Mouse (Mus musculus) heart, postnatal 36 days (tissue): ENCODE results near the gene Tm6sf1. TPM values are rescaled to one million over a fixed set of nuclear protein-coding genes. Genes with fewer than 3 reads are reported as not detected.

ENCODE experiments used
- DNase-seq, 2 experiments: peaks; one replicate each; pipeline ENCODE4 v3.0.0; 2021 to 2022
- intact Hi-C: fragments of 180-260 bp; cut with DNase I; formaldehyde crosslinking; loops from one replicate; pipeline ENCODE4 v1.15.1; 2025
- total RNA-seq, 2 experiments: library from RNA; stranded (reverse); gene quantifications; 2 replicates each; pipeline ENCODE4 v1.2.3; 2021

The Tm6sf1 gene
- total RNA-seq, 2 experiments from 2014 or later = 9.1 to 14.4 TPM

DNA sequence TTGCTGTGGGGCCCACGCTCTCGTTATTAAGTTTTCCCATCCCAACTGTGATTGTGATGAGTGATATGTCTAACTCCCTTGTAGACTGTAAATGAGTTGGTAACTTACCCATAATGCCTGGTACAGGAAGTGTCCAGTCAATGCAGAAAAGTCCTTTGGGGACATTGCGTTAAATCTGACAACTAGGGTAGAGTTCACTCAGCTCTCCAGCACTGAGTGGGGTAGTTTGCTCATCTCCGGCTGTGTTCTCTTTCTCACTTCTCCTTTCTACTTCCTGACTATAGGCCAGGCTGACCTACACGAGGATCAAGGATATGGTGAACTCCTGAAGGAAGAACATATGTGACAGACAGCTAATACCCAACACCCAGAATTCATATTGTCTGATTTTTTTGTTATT is 9.6 kb upstream of the Tm6sf1 start:
- intact Hi-C loops = no loop called here
- no peak for DNase-seq

DNA sequence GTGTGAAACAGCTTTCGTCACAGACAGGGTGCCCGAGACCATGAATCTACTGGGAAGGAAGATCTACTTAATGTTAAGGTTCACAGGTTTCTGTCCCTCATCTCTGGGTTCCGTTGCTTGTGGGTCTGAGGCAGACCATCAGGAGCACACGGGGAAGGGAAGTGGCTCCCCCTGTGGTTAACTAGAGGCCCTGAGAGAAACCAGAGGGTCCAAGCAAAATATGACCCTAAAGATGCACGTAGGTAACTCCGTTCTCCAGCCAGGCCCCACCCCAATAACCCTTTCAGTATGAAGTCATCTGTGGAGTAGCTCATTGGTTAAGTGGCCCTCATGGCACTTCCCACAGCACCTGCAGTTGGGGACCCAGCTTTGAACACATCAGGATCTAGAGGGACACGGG is 9.2 kb upstream of the Tm6sf1 start:
- intact Hi-C loops = no loop called here
- DNase-seq = no peak

DNA sequence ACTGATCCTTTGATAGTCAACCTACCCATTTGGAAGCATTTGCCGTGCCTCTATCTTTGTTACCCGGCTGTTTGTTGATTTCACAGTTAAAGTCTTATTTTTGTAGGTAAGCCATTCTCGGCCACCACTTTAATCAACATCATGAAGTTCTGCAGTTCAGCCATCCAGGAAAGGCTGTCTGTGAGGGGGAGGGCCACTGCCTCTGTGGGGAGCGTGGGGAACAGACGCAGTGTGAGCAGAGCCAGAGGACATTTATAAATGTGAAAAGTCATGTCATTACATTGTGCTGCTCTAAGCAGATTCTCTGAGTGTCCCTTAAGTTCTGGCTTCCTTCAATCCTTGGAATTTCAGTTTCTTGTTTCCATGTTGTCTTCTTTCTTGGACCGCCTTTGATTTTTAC is 8.6 kb upstream of the Tm6sf1 start:
- intact Hi-C loops = no loop called here

DNA sequence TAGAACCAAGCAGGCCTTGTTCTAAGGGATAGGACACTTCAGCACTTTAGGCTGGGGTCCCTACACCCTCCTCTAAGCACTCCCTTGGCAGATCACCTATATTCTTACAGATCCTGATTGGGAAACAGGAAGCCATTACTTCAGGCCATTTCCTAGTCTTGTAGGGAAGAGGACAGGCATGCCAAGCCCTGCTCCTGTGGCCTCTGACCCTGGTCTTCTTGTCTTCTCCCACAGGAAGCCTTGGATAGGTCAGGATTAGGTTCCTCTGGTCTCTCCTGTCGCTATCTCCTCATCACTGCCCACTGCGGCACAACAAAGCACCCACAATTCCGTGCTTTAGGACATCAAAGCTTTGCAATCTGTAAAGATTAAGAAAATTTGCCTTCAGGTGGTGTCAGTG is 7.1 kb upstream of the Tm6sf1 start:
- intact Hi-C loops = no loop called here
- DNase-seq = no peak

More for the DNA sequence above, 8.6 kb upstream of the Tm6sf1 start:
- DNase-seq = no peak

DNA sequence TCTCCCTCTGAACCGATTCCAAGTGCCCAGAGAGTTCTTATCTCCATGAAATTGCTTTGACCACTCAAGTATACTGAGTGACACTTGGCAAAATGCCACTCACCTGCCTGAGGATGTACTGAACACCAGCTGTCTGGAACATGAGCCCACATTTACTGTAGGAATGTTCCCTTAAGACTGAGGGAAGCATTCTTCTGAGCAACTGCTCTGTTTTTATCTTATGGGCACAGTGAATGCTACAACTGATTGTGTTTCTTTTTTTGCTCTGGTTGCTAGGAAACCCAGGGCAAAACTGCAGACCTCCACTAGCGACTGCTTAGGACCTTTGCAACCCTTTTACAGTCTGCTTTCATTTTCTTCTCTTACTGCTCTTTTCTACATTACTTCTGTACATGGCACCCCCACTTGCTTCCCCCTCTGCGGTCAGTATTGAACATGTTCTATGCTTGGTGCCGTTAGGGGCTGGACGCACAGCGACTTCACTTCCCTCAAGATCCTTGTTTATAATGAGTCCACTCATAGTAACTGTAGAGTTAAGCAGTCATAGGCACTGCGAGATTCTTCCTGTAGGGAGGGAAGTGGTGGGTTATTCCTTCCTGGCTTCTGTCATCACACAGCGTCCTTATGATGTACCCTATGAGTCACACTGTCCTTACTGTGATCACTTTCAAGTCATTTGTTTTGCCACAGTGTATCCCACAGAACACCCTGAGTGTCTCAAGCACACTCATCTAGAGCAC is 4.1 kb upstream of the Tm6sf1 start:
- no peak for DNase-seq
- intact Hi-C loops = no loop called here

DNA sequence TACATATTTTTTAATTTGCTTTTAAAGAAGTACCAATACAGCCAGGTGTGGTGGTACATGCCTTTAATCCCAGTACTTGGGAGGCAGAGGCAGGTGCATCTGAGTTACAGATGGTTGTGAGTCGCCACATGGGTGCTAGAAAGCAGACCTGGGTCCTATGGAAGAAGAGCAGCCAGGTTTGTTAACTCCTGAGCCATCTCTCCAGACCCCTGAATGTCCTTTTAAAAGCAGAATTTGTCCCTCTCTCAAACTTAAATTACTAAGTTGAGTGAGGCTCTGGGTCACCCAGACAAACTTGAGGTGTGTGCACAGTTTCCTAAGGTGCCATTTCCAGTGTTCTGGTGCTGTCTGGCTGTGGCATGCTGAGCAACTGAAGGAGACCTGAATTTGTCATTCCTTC is 3.1 kb upstream of the Tm6sf1 start, which contains the start of gene Gm10160:
Gene Gm10160, minus strand, starts transcription at position 101 of the 400 bp plus-strand sequence.
- intact Hi-C loops = no loop called here
- DNase-seq = no peak

DNA sequence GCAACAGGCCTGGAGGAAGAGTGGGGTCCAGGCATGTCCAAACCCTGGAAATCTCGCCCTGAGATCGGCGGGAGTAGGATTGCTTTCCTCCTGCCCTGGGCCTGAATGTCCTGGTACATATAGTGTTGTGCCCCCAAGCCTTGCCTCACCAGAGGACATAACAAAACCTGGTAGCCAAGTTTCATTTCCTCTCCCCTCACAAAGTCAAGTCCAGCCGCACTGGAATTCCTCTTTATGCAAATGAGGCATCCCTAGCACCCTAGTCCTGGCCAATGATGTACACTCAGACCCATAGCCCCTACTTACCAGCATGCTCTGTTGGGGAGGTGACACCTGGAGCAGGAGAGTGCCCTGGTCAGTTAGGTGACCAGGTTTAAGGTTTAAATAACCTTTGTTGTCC is 2.6 kb upstream of the Tm6sf1 start:
- intact Hi-C loops = no loop called here
- DNase-seq = no peak

DNA sequence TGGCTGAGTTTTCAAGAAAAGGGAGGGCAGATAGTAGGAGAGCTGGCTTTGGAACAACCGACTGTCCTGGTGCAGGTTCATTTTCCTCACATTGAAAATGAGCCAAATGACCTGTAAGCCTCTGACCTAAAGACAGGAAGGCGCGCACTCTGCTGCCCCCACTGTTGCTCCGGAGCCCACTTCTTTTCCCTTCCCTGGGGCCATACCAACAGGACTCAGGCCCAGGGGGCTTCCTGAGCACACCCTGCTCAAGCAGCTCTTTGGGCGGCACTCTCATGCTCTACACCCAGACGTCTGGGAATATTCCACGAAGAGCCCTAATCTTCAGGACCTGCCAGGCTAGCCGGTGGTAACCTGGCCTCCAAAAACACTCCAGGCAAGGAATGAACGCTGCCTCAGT is 565 bp upstream of the Tm6sf1 start:
- no peak for DNase-seq
- intact Hi-C loops = no loop called here

DNA sequence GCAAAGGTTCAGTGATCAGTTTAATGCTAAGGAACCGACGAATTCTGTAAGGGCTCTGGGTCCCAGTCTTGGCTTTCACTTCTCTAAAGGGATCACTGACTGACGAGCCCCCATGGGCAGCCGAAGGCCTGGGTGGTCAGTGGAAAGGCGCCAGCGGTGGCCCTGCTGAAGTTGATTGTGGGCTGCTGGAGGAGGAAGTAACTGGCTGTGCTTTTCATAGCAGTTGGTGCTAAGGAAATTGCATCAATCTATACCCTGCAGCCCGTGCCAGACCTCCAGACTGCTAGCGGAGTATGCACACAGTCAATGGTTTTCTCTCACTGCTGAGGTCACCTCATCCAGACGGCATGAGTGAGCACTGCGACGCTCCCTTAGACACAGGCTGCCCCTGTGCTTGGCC is 1.3 kb downstream of the Tm6sf1 start:
- DNase-seq = peak in 1 of 2 experiments; percentile 54
- intact Hi-C loops = loop anchor here (2.0 to 5.0 kb wide), 2 partner anchors 31 to 73 kb away; partner anchors contain the start of genes 3110040N11Rik and Btbd1

DNA sequence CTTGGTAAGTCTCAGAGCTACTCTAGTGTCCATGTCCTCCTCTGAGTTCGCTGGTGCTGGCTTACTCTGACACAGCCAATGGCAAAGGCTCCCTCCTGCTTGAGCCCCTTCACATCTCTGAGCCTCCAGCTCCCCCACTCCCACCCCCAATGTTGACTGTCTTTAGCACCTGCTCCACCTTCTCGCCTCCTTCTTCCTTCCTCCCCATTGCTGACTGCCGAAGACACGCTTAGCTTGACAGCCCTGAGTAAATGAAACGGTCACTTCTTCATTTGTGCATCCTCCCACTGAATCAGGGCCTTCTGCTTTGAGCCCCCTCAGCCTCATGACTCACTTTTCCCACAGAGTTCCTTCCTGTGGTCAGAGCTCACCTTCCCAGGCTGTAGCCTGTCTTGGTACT is 2.2 kb downstream of the Tm6sf1 start:
- DNase-seq = no peak
- intact Hi-C loops = loop anchor here (2.0 to 5.0 kb wide), 2 partner anchors 32 to 74 kb away; partner anchors contain the start of genes 3110040N11Rik and Btbd1

DNA sequence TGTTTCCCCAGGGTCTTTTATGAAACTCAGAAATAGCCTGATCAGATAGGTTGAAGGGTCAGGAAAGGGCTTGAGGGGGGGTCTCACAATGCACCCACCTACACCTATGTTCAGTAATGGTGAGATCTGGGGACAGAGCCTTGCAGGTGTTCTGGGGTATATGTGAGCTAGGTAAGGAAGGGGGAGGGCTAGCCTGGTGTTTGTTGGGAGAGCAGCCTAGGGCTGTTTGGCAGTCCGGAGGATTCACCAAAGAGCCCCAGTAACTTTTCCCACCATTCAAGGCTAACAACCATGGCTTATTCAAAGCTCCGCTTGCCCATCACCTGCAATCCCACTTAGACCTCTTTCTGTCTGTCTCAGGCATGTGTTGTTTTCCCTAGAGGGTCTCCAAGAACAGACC is 2.7 kb downstream of the Tm6sf1 start:
- intact Hi-C loops = loop anchor here (2.0 to 5.0 kb wide), 2 partner anchors 33 to 74 kb away; partner anchors contain the start of genes 3110040N11Rik and Btbd1
- DNase-seq = no peak

DNA sequence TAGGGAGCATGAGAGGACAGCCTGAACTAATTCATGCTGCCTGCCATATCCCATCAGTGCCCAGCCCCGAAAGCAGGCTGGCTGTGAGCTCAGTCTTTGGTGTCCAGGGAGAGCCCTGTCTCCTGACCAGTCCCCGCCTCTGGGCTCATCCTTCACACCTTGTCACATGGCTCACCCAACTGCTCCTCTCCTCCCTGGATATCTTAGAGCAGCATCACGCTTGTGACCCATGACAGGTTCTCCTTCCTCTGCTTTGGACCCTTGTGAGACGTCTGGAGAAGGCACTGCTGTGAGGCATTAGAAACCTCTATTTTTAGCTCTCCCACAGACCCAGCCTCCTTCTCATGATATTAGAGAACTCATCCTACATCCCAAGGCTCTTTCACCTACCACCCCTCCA is 3.1 kb downstream of the Tm6sf1 start:
- DNase-seq = no peak
- intact Hi-C loops = loop anchor here (2.0 to 5.0 kb wide), 2 partner anchors 33 to 75 kb away; partner anchors contain the start of genes 3110040N11Rik and Btbd1

DNA sequence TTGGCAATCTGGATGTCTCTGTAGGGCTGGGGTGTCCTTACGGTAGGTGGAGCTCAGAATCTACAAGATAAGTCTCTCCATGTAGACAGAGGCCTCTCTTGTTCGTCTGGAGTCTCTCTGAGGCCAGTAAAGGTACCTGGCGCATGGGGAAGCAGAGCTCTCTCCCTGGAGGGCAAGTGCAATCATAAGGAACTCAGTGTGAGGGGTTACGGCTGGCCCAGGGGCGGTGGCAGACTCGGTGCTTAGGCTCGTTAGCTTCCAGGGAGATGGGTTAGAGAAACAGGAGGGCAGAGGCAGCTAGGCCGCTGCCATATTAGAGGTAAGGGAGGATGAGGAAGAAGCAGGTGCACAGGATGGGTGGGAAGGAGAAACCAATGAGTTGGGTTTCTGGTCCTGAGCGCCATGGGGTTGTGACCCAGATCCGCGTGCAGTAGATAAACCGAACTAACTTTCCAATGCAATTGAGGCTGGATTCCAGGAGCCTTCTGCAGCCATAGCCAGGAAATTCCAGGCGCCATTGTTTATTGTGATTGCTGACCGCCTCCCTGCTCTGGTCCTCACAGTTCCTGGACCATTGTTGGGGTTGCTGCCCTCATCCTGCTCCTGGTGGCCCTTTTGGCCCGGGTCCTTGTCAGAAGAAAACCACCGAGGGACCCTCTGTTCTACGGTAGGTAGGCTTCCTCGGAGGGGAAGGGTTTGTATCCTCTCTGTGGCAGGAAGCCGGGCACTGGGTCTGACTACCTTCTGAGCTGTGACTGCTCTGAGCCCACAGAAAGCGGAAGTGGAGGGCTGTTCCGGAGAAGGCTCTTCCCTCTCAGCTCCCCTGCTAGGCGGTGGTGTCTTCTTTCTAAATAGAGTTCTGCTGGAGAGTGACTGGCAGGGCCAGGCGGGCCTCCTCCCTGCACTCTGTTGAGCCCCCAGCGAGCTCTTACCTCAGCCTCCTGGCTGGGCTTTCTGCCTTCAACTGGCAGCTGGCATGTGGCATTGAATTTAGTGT is 4.1 kb downstream of the Tm6sf1 start:
- DNase-seq = peak; percentile 53 to 57

DNA sequence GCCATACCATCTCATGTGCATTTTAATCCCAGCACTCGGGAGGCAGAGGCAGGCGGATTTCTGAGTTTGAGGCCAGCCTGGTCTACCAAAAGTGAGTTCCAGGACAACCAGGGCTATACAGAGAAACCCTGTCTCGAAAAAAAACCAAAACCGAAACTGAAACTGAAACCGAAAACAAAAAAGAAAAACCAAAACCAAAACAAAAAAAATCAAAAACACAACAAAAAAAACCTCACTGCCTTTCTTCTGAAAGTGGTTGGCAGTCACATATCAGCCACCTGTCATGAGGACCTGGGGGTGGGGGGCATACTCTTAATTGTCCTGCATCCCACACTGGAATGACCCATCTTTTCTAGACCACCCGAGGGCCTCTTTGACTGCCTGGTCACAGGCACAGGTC is 5.8 kb downstream of the Tm6sf1 start:
- intact Hi-C loops = loop anchor here (5.0 kb wide), 1 partner anchor 77 kb away; the partner anchor contains the start of gene 3110040N11Rik
- no peak for DNase-seq

More for the DNA sequence above, 4.1 kb downstream of the Tm6sf1 start:
- intact Hi-C loops = loop anchor here (5.0 kb wide), 1 partner anchor 76 kb away; the partner anchor contains the start of gene 3110040N11Rik

DNA sequence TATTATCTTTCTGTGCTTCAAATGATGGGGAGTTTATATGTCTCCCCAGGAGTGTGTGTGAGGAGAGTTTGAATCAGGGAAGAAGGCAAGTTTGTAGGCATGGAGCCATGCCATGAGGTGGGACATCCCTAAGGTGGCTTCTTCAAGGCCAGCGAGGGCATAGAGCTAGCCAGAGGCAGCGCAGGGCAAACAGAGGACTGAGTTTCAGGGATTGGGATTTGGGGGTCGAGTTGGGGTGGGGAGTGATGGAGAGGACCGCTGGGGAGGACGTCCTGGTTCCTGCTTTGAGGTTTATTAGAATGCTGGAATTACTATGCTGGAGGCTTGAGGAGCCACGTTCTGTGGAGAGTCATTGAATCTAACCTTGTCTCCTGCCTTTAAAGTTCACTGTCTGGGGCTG is 7.1 kb downstream of the Tm6sf1 start:
- intact Hi-C loops = loop anchor here (5.0 kb wide), 2 partner anchors 66 to 86 kb away; partner anchors contain the start of gene Hdgfl3
- no peak for DNase-seq

DNA sequence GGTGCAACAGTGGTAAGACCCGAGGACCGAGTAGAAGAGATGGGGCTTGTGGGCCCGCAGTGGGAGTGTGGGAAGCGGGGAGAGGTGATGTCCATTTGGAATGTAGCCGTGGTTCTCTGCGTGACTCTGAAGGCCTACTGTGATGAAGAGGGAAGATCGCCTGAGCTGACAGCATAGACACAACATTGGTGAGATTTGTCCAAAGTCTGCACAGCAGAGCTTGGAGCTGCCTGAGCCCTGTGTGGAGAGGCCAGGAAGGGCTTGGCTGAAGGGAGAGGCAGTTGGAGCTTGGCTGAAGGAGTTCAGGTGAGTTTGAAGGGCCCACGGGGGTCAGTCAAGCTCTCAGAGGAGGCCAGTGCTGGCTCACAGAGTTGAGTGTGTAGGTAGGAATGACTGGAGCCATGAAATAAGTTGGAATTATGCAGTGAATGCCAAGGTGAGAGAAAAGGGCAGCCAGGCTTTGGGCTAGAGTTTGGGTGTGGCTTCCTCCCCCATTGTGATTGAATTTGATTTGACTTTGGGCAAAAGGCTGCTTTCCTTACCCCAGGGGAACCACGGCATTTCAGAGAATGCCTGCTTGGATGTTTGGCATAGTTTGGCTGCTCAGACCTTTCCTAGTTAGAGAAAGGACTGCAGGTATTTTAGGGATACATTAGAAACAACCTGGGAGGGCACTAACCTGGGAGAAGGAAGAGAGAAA is 8.6 kb downstream of the Tm6sf1 start:
- intact Hi-C loops = loop anchor here (5.0 kb wide), 2 partner anchors 65 to 85 kb away; partner anchors contain the start of gene Hdgfl3

DNA sequence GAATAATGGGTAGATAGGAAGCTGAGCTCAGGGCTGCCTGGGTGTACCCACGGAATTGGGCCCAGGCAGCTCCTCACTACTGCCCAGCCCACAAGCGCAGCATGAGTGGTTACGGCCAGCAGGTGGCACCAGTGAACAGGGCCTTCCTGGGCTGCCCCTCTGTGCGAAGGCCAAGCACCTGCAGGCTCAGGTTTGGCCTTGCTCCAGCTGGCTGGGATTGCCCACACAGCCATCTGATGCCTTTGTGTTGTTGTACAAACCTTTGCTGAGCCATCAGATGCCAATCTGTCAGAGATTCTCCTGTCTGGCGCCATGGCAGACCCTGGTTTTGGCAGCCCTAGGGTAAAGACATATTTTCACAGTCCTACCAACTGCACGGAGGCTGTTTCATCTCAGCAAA is 9.4 kb downstream of the Tm6sf1 start:
- DNase-seq = peak; percentile 61 to 79
- intact Hi-C loops = loop anchor here (5.0 kb wide), 2 partner anchors 64 to 84 kb away; partner anchors contain the start of gene Hdgfl3

More for the DNA sequence above, 8.6 kb downstream of the Tm6sf1 start:
- DNase-seq = no peak

DNA sequence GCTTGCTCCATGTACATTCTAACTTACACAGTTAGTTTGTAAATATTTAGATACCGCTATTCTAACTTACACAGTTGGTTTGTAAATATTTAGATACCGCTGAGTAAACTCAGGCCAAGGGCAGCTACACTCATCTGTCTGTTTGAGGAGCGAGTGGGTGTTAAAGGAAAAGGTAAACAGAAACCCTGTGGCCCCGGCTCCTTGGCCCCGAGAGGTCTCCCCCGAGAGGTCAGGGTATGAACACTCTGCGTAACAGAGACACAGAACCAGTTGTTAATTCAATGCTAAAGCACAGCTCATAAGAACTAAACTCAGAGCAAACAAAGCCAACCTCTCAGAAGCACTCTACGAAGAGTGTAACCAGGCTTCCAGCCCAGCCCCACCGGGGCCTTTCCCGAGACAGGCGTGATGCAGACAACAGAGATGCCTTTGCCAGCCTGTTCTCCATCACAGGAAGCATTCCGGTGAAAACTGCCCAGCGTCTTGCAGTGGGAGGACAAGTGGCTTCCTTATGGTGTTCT is 13.8 kb downstream of the Tm6sf1 start:
- no peak for DNase-seq
- intact Hi-C loops = no loop called here

DNA sequence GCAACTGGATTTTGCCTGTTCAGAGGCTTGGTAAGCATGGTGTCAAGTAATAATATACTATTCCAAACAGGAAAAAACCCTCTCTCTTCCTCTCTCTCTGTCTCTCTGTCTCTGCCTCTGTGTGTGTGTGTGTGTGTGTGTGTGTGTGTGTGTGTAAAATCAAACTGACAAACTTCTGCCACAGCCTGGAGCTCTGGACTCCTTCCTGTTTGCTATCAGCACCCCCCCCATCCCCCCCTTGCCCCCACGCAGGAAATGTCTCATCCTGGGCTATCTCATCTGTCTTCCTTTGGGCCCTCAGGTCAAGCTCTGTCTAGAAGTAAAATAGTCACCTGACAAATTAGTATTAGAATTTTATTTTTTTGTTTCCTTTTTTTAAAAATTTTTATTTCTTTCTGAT is 15.0 kb downstream of the Tm6sf1 start:
- intact Hi-C loops = no loop called here
- no peak for DNase-seq

DNA sequence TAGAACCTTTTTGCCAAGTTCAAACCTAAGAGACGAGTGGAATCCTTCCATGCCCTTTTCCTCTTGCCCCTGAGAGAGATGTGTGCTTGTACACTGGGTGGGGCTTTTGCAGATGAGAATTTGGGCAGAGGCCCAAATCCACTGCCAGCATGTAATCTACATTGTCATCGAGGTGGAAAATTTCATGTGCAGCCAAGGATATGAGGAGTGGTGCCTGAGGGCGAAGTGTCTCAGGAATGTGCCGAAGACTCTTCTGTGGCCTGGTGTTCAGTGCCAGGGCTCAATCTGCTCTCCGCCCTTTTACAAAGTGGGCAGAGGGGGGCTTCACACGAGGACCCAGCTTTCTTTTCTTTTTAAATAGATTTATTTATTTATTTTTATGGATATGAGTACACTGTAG is 15.8 kb downstream of the Tm6sf1 start:
- intact Hi-C loops = no loop called here
- no peak for DNase-seq
